Mouse (Mus musculus) spleen, adult 2 months (tissue): ENCODE results near the gene Cdc37. TPM values are rescaled to one million over a fixed set of nuclear protein-coding genes. Genes with fewer than 3 reads are reported as not detected.

Experiments used
- DNase-seq, 2 experiments: peaks; one replicate each; pipeline versions ENCODE4 v3.0.0 to v3.0.0-alpha.2; 2012 to 2021; ENCODE audit warnings: low spot score in 2 of 2, low read depth in 1 of 2
- H3K27ac ChIP-seq: fragments of 200-500 bp; 2 replicates; pipeline ENCODE4 v1.5.1; 2012; ENCODE audit warnings: low read length, inconsistent platforms; ENCODE audit not compliant: insufficient read depth
- H3K27me3 ChIP-seq: fragments of 200-500 bp; 2 replicates; pipeline ENCODE4 v1.6.1; 2012; ENCODE audit warnings: mild to moderate bottlenecking, moderate library complexity, low read length, inconsistent platforms; ENCODE audit not compliant: control insufficient read depth, insufficient read depth
- H3K36me3 ChIP-seq: fragments of 200-500 bp; 2 replicates; pipeline ENCODE4 v1.6.1; 2012; ENCODE audit warnings: mild to moderate bottlenecking, low read length, inconsistent platforms; ENCODE audit not compliant: control insufficient read depth, insufficient read depth
- H3K4me1 ChIP-seq: fragments of 200-500 bp; 2 replicates; pipeline ENCODE4 v1.6.1; 2011; ENCODE audit warnings: inconsistent platforms; ENCODE audit not compliant: control insufficient read depth, insufficient read depth, insufficient read length
- H3K4me3 ChIP-seq: fragments of 200-500 bp; 2 replicates; pipeline ENCODE4 v1.5.1; 2011; ENCODE audit warnings: mild to moderate bottlenecking, inconsistent platforms; ENCODE audit not compliant: insufficient read depth, insufficient read length; ENCODE audit errors: extremely low read depth
- CTCF ChIP-seq: fragments of 200-500 bp; IDR thresholded peaks from 2 replicates; pipeline ENCODE4 v1.5.1; 2011; ENCODE audit warnings: mild to moderate bottlenecking, inconsistent platforms; ENCODE audit not compliant: insufficient read depth, insufficient read length, insufficient replicate concordance; ENCODE audit errors: extremely low read depth
- POLR2A ChIP-seq: fragments of 200-500 bp; IDR thresholded peaks from 2 replicates; pipeline ENCODE4 v1.6.1; 2011; ENCODE audit warnings: low read depth, low read length, inconsistent platforms
- WGBS: fragments of 180-500 bp; shearing (Covaris S2); methylation state at CpG from one replicate; pipeline ENCODE4 v1.1.7; 2018; 5-methylcytosine and 5-hydroxymethylcytosine counted together
- polyA plus RNA-seq: library from polyadenylated mRNA; depleted of rRNA; stranded (reverse); fragments of >200 nt; gene quantifications from 2 replicates; pipeline ENCODE4 v1.2.3, GENCODE M21; 2012

The Cdc37 gene
- polyA plus RNA-seq, 1 experiment = 44.7 TPM

- DNase-seq = no peak
- TF ChIP-seq CTCF (no peak), POLR2A (no peak)
- Histone ChIP-seq H3K4me1 (peaks cover 31% of the 10 kb centered on the region), H3K27me3 (peaks cover 12% of the 10 kb centered on the region), H3K36me3 (no peaks in the 10 kb centered on the region), H3K27ac (no peak overlapping the region), H3K4me3 (no peak overlapping the region)
- WGBS = 63% methylated on average over 11 of the region's 11 CpGs
These were observed 13.6 kb upstream of the Cdc37 start for GRCm38 (mm10) chr9:21163086-21164050.

GRCm38 (mm10) chr9:21161209-21161909, 11.6 kb upstream of the Cdc37 start:
- Histone ChIP-seq H3K27ac (no peak overlapping the region; the same call in 1 of the 2 replicates), H3K4me1 (peaks cover 22% of the 10 kb centered on the region), H3K27me3 (peaks cover 11% of the 10 kb centered on the region), H3K4me3 (peak overlapping the region; percentile 57), H3K36me3 (no peaks in the 10 kb centered on the region)
- WGBS = 1% methylated on average over 52 of the region's 52 CpGs
- TF ChIP-seq CTCF (peak; percentile 84), POLR2A (no peak)
- peak; percentile 83 to 87 for DNase-seq

GRCm38 (mm10) chr9:21154787-21155186, 5.0 kb upstream of the Cdc37 start:
- H3K4me1 ChIP-seq = no peaks in the 10 kb centered on the region; the same call in 1 of the 2 replicates
- H3K36me3 ChIP-seq = no peaks in the 10 kb centered on the region
- no peak for DNase-seq
- TF ChIP-seq CTCF = no peak
- no peak for TF ChIP-seq POLR2A
- WGBS = 65% methylated on average over 3 of the region's 3 CpGs
- no peak overlapping the region for H3K27ac ChIP-seq
- H3K27me3 ChIP-seq = no peaks in the 10 kb centered on the region
- no peak overlapping the region for H3K4me3 ChIP-seq

DNA sequence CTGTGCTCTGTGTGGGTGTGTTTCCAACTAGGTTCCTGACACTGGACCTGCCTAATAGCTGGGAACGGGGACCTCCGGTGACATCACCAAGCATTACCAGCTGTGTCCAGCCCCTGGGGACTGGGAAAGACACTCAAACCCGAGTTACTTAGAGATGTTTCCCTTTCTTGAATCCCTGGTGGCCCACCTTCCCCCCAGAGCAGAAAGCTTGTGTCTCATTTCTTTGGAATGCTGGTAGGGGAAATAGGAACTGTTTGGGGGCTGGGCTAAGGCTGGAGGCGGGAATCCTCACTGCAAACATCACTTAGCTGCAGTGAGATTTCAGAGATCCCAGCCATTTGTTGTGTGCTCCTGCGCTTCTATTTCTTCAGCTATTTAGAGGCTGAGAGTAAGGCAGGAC, 4.1 kb upstream of the Cdc37 start:
- Histone ChIP-seq H3K4me3 (no peak overlapping the region), H3K27ac (no peak overlapping the region), H3K36me3 (no peaks in the 10 kb centered on the region), H3K27me3 (no peaks in the 10 kb centered on the region), H3K4me1 (peaks cover 5% of the 10 kb centered on the region; the same call in 1 of the 2 replicates)
- 51% methylated on average over 5 of the region's 5 CpGs for WGBS
- no peak for DNase-seq
- no peak for TF ChIP-seq POLR2A
- no peak for TF ChIP-seq CTCF

DNA sequence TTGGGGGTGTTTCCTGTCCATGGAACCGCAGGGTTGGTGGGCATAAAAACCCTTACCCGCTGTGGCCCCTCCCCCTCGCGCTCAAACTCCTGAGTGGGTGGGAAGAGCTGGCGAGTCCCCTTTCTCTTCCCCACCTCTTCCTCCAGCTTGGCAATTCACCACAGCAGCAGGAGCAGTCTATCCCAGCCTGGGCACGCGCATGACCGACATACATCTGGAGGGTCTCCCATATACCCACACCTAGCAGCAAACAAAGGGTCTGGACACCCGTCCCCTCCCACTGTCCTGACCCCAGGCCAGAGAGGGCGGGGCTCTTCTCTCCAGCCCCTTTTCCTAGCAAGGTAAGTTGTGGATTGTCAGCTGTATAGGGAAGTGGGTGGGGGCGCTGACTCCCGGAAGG, 3.5 kb upstream of the Cdc37 start:
- Histone ChIP-seq H3K27ac (no peak overlapping the region), H3K4me3 (no peak overlapping the region), H3K36me3 (no peaks in the 10 kb centered on the region), H3K27me3 (no peaks in the 10 kb centered on the region), H3K4me1 (peaks cover 6% of the 10 kb centered on the region; the same call in 1 of the 2 replicates)
- WGBS = 14% methylated on average over 12 of the region's 12 CpGs
- TF ChIP-seq CTCF (no peak), POLR2A (no peak)
- no peak for DNase-seq

DNA sequence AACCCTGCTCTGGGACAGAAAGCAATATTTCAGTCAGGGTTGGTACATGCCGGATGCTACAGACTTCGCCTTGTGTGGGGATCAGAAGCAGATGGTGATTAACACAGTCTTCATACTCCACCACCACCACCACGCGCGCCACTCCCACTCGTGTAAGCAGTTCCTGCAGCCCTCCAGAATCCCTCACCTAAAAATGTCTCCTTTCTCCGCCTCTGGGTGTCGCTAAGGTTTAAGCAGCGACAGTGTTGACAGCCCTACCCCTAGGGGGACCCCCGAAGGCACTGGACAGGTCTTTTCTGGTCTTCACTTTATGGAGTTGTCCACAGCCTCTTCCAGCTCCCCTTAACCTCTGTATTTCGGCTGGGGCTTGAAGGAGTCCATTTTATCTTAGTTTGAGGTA, 2.9 kb upstream of the Cdc37 start:
- peak in 1 of 2 experiments; percentile 42 for DNase-seq
- Histone ChIP-seq H3K4me3 (no peak overlapping the region), H3K4me1 (peaks cover 10% of the 10 kb centered on the region; the same call in 1 of the 2 replicates), H3K36me3 (no peaks in the 10 kb centered on the region), H3K27ac (no peak overlapping the region), H3K27me3 (no peaks in the 10 kb centered on the region)
- no peak for TF ChIP-seq POLR2A
- peak; percentile 32; the same call in 1 of the 2 replicates for TF ChIP-seq CTCF
- 2% methylated on average over 11 of the region's 11 CpGs for WGBS
